Mouse (Mus musculus) urinary bladder, postnatal 36 days (tissue): ENCODE data around the gene Eapp.

Source experiments
- DNase-seq, 2 experiments: peaks; one replicate each; pipeline ENCODE4 v3.0.0; 2022; ENCODE audit warnings: low spot score in 2 of 2, mixed read lengths in 1 of 2

Eapp gene

GRCm38 (mm10) chr12:54640259-54640658 lies 55.4 kb downstream of the Eapp start:
- no peak for DNase-seq

- no peak for DNase-seq
Observed at GRCm38 (mm10) chr12:54637033-54637432, 58.7 kb downstream of the Eapp start.

GRCm38 (mm10) chr12:54632141-54632540 lies 63.6 kb downstream of the Eapp start:
- no peak for DNase-seq

DNA sequence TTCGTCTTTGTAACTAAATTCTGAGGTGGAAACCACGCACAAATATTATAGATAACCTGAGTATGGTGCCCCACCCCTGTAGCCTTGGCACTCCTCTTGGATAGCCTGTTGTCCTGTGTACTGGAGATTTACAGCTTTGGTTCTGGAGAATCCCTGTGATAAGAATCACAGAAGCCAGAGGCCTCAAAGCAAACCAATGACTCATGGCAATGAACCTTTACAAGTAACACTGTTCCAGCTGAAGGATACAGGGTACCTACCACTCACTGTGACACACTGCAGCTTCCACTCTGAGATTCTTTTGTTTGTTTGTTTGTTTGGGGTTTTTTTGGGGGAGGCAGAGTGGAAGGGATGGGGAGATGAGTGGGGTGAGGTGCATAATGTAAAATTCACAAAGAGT lies 73.8 kb downstream of the Eapp start:
- DNase-seq, result no peak
